Mouse (Mus musculus): ENCODE data around the gene Gm9945. TPM values are rescaled to one million over a fixed set of nuclear protein-coding genes. Genes with fewer than 3 reads are reported as not detected.

Gm9945 gene
- not detected in 2 replicates for total RNA-seq (2021)
- long read RNA-seq, partial matches to known transcripts = 0 of 1 reads
- long read RNA-seq, other reads (novel, unspliced or antisense) = 0 of 1 reads

DNA sequence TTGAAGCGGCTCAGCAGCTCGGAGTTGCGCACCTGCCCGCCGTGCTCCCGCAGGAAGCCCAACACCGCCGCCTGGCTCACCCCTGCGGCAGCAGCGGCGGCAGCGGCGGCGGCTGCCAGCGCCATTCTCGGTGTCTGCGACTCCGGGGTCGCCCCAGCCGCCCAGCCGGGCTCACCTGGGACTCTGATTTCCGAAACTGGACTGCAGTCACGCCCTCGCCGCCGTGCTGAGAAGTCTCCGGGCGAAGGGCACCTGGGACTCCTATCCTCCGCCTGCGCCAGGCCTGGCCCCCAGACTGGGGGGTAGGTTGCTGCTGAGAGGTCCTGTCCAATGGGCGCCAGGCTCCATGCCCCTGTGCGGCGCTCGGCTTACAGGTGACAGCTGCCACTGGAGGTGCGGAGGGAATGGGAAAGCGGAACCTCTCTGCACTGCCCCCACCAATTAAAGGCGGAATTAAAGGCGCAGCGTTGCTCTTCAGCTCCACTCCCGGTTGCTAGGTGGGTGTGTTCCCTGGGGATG is at the start of gene Gm9945, which contains the start of gene Sowaha:
Gene Gm9945, plus strand, starts transcription at position 384 of the 519 bp plus-strand sequence.
Gene Sowaha, minus strand, starts transcription at position 492 of the 519 bp plus-strand sequence.
- peak; percentile 29 for DNase-seq

DNA sequence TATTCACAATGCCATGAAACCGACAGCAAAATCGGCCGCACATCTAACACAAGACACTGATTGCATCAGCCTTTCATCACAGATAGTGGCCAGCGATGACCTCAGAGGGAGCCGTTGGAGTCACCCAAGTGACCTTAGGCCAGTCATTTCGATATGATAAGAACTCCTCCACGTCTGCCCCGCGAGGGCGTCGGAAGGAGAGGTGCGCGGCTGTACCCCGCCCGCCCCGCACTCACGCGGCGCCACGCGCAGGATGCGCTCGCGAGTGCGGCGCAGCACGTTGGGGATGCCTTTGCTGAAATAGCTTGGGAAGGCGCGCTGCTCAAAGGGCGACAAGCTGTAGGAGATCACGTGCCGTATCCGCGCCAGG is 49.7 kb upstream of the Gm9945 start:
- DNase-seq = no peak

DNA sequence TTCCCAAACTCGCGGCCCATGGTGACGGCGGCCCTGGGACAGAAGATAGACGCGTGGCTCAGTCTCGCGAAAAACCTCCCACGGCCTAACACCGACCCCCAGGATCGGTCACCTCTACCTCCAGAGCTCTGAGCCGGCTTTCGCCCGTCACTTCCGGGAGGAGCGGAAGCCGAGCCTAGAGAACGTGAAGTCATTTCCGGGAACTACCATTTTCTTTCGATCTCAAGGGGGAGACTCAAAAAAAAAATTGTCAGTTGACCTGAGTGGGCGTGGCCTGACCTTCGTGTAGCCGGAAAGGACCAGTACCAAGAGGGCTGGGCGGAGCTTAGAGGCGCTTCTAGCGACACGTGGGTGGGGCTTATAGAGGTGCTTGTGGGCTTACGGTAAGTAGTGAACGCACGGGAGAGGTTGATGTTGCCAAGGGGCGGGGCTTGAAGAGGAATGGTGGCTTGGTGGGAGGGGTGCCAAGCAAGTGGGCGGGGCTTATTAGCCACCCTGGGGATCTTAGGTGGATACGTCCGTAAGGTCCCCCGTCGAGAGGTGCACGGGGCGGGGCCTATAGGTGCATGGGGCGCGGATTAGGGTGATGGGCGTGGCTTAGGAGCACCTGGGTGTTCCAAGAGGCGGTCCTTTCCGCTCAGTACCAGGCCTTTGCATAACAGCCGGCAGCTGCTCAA is 49.2 kb upstream of the Gm9945 start, which contains the start of the genes Uqcrq and Gdf9:
Gene Uqcrq, minus strand, starts transcription at position 162 of the 677 bp plus-strand sequence.
Gene Gdf9, plus strand, starts transcription at position 354 of the 677 bp plus-strand sequence.
- DNase-seq = peak; percentile 97

DNA sequence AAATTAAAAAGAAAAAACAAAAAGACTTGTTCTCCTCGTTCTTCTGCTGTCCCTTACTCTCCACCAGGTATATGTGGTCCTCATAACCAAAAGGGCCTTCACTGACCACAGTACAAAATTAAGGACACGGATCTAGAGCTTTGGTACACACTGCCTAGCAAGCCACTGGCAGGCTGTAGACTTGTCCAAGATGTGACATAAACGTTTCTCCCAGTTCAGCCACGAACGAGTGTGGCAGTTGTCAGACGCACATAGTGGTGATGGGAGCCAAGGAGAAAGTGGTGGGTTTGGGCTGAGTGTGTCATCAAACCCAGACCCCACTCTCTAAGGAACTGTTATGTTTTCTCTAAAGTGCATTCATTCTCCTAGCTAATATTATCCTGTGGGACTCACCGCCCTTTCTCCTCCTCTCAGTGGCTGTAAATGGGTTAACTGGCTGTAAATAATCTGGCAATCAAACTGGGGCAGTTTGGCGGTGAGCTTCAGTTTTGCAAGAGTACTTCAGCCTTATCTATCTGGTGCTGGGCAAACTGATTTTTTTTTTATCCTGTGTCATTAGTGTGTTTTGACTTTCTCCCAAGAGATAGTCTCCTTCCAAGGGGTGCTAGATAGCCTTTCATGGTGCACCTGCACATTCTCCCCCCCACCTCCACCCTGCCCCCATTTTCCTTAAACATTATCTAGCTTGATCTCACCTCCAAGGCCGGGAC is 48.5 kb upstream of the Gm9945 start:
- no peak for DNase-seq

DNA sequence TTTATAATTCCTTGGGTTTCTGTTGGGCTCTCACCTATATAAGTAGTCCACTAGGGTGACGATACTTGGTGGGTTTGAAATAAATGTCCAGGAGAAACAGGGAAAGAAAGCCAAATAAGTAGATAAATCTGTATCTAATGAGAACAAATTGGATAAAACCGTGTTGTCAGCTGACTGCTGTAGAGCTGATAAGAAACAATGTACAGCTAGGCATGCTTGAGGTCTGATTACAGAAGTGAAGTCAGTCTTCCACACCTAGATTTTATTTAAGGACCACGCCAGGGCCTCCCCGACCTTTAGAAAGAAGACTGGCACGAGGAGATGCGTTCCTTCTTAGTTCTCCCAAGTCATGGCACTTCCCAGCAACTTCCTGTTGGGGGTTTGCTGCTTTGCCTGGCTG is 46.9 kb upstream of the Gm9945 start:
- no peak for DNase-seq

DNA sequence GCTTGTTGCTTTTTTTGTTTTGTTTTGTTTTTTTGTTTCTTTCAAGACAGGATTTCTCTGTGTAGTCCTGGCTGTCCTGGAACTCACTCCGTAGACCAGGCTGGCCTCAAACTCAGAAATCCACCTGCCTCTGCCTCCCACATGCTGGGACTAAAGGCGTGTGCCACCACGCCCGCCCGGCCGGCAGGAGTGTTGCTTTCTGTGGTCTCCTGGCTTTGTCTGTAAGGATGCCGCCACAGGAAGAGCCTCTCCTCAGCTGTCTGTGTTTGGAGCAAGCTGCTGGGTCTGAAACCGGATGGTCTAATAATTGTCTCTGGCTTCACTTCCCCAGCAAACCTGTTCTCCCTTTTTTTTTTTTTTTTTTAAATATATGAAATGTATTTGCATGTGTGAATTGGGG is 44.5 kb upstream of the Gm9945 start:
- no peak for DNase-seq

DNA sequence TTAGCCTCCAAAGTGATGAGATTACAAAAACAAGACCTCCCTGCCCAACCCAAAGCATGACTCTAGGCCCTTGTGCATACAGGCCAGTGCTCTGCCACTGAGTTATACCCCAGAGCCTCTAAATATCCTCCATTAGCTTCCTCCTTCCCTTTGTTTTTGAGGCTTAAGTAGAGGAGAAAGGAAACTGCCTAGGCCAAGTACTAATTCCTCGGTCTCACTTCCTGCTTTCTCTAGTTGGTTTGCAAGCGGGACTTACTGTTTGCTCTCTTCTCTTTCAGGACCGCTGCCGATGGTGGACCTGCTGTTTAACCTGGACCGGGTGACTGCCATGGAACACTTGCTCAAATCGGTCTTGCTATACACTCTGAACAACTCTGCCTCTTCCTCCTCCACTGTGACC is 43.6 kb upstream of the Gm9945 start:
- no peak for DNase-seq

DNA sequence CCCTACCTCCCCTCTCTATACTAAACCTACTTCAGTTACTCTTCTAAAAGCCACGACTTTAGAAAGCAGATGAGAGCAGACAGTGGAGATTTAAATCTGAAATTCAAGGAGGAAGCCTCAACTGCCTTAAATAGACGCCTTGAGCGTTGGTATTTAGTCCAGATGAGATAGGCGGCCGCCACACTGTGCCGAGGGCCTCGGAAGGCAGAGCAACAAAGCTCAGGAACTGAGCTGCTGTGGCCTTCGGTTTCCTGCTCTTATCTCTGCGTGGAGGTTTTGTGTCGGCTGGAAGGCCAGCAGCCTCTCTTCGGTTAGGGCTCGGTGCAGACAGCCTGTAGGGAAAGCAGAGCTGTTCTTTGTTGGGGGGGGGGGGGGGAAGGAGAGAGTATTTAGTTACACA is 38.0 kb upstream of the Gm9945 start:
- DNase-seq = peak; percentile 35

DNA sequence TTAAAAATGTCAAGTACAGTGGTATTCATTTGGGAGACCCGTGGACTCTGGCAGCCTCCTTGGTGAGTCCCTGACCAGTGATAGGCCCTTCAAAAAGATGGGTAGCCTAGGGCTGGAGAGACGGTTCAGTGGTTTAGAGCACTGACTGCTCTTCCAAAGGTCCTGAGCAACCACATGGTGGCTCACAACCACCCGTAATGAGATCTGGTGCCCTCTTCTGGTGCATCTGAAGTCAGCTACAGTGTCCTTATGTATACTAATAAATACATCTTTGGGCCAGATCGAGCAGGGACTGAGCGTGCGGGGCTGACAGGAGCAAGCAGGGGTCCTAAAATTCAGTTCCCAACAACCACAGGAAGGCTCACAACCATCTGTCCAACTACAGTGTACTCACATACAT is 36.1 kb upstream of the Gm9945 start:
- no peak for DNase-seq

DNA sequence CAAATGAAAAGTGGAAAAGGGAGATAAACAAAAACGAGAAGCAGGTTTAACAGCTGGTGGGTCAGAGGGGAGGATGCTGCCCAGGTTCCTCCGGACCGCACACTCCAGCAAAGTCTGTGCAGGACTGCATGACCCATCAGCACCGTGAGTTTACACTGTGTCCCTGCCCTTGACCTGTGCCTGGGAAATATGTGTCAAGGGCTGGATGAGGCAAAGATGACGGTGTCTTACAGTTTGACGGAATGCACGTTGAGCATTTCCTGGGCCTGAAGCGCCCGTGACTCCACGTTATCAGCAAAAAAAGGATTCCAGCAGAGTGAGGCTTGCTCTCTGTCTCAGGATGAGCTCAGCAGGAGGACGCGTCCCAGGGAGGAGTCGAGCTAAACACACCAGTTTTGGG is 34.4 kb upstream of the Gm9945 start:
- peak; percentile 29 for DNase-seq

DNA sequence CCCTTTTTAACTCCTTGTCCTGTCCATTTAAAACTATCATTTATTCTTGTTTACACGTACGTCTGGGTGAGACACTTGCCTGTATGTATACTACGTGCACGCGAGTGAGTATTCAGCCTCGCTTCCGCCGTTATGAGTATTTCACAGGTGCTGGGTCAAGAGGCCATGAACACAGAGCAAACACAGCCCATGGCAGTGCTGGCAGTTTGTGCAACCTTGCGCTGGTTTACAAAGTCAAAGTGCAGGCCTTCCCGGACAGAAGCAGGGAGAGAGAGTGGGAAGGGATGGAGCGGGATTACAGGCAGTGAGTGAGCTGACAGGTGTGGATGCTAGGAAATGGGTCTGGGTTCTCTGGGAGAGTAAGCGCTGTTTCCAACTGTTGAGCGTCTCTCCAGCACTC is 33.8 kb upstream of the Gm9945 start:
- no peak for DNase-seq

DNA sequence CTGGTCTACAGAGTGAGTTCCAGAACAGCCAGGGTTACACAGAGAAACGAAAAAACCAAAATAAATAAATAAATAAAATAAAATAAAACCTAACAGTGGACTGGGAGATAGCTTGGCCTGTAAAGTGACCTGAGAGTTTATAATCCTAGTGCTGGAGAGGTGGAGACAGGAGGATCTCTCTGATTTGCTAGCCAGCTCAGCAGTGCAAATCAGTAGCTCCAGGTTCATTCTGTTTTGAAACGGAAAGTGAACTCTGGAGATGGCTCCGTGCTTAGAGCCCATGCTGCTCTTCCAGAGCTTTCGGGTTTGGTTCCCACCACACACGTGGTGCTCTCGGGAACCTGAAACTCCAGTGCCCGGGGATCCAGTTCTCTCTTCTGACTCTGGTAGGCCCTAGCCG is 32.0 kb upstream of the Gm9945 start:
- DNase-seq = no peak

DNA sequence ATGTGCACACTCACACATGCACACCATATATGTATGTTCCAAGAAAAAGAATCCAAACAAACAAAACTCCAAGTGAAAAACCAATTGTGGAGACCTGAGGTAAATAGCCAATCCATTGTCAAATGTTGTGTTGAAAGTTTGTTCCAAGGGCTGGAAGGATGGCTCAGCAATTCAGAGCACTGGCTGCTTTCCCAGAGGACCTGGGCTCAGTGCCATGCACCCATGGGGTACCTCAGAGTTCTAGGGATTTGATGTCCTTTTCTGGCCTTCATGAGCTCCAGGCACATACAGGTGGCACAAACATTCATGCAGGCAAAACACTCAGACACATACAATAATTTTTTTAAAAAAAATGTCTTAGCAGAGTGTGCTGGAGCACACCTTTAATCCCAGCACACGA is 31.4 kb upstream of the Gm9945 start:
- DNase-seq = peak; percentile 84

DNA sequence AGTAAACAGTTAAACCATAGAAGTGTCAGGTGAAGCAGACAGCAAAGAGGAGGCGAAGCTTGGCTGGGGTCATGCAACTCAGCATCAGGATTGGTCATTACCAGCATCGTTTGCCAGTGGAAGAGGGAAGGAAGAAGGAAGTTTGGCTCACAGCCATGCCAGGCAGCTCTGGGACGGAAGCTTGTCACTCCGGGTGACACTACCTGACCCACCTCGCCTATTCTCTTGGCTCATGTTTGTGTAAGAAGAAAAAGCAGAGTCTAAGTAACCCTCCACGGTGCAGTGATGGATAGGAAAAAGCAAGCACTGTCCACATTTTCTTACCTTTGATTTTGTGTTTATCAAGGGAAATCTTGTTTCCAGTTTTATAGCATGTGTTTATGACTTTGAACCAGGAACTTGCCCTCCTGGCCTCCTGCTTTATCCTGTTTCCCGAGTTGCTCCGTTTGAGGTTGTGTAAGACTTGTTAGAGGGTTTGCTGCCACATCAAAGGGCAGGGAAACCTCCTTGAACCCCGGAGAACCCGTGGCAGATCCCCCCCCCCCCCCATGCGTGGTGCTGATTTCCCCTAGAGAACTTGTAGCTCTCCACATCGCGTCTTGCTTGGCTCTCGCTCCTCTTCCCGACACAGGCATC is 29.8 kb upstream of the Gm9945 start:
- no peak for DNase-seq

DNA sequence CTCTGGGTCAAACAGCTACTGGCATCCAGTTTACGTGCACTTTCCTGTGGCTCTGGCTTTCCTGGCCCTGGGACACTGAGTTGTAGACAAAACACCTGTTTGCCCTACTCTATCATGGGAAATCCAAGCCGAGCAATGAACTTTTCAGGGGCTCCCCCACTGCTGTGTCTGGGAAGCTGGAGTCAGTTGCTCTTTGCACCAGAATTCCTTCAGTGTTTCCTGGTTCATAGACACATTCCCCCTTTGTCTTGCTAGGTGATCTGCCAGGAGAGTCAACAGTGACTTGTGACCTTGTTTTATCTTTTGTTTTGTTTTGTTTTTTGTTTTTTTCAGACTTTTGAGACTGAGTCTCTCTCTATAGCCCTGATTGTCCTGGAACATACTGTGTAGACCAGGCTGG is 28.6 kb upstream of the Gm9945 start:
- no peak for DNase-seq

DNA sequence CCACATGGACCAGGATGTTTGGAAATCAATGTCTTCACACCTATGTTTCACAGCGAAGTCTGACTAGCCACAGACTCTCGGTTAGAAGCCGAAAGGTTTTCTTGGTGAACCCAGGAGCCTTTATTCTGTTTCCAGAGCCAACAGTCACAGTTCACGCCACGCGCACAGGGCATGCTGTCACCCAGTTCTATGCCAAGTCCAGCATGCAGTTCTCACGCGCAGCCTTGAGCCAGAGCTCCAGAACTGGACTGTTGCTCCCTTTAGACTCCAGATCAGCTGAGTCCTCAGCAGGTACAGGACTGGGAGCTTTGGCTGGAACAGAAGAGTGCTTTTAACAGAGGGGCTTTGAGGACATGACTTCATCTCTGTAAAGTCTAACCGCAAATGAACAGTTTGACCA is 27.6 kb upstream of the Gm9945 start:
- DNase-seq = peak; percentile 39

DNA sequence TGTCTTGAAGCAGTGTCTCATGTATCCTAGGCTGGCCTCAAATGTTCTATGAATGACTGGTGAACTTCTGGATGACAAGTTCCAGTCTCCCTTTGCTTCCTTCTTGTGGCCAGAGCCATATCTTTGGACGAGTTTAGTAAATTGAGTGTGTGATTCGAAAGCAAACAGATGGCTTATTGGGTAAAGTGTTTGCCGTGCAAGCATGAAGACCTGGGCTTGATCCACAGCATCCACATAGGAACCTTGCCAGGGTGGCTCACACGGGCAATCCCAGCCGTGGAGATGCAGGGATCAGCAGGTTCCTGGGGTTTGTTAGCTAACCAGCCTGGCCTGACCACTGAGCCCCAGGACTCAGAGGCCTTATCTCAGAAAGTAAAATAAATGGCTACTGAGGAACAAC is 26.9 kb upstream of the Gm9945 start:
- no peak for DNase-seq

DNA sequence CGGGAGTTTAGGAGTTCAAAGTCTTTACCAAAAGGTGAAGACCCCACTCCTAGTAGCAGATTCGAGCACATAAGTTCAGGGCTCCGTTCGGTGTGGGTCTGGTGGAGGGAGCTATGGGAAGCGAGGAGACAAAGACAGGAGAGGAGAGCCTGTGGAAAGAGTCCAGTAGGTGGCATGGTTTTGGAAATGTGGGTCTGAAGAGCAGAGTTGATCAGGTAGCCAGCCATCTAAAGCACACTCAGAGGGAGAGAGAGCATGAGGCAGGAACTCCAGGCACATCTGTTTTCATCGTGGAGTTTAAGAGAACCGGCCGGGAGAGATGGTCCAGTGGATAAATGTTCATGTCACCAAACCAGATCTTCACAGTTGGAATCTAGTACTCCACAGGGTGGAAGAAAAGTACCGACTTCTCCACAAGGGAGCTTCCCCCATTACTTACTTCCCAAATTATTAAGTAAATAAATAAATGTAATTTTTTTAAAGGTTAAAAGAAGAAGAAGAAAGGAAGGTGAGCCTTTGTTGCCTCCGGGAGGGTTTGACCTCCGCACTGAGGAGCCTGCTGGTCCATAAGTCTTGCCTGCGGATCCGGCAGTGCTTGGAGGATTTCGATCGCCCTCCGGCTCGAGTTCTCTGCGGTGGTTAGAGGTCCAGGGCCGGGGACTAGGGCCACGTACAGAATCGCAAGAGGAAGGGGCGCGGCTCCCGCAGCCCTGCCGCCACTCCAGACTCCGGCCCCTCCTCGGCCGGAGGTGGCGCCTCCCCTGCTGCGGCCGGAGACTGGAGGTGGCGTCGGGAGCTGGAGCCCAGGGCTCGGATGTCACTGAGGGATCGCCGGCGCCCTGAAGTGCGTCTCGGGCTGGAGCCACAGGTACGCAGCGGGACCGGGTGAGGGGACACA is 23.2 kb upstream of the Gm9945 start, which contains the start of the genes Gm10447 and Shroom1:
Gene Gm10447, minus strand, starts transcription at position 637 of the 898 bp plus-strand sequence.
Gene Shroom1, plus strand, starts transcription at position 732 of the 898 bp plus-strand sequence.
- DNase-seq = peak; percentile 70

DNA sequence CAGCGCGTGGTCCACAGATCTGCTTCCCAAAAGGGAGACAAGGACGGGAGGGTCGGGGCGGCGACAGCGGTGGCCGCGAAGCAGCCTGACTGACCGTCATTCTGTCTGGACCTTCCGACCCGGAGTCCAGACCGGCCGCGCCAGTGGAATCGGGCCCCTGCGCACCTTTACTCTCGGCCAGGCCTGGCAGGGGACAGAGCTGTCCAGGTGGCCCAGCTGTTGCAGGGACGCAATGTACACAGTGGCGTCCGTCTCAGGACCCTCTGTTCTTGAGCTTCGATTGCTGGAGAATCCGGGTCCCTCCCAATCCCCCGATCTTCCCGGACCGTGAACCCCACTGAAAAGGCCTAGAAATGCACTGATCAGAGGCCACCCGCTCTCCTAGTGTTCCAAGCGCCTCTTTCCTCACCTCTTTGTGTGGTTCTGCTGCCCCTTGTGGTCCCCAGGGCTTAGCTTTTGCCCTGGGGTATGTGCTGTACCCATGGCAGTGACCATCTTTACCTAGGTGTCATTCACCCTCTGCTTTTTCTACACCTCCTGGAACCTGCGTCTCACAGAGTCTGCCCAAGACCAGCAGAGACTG is 22.5 kb upstream of the Gm9945 start:
- no peak for DNase-seq

DNA sequence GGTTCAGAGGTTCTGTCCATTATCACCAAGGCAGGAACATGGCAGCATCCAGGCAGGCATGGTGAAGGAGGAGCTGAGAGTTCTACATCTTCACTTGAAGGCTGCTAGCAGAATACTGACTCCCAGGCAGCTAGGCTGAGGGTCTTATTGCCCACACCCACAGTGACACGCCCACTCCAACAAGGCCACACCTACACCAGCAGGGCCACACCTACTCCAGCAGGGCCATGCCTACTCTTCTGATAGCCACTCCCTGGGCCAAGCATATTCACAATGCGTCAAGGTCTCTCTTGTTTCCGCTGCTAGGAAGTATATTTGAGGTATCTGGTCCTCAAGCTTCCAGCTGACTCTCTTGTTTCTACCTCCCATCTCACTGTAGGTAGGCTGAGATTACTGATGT is 21.0 kb upstream of the Gm9945 start:
- no peak for DNase-seq

DNA sequence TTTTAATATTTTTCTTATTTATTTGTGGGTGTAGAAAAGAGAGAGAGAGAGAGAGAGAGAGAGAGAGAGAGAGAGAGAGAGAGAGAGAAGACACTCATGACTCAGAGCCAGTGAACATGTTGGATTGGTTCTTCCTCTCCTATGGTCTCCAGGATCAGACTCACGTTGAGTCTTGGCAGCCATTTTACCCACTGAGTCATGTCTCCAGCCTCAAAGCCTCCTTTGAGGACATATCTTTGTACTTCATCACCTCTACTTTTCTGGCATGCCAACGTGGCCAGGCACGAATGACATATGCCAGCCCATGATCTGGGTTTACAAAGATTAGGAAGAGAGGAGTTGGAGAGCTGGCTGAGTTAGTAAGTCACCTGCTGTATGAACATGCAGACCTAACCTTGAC is 19.8 kb upstream of the Gm9945 start:
- DNase-seq = no peak
